Mouse (Mus musculus) liver, adult 2 months (tissue): ENCODE results near the gene Supv3l1.
A peak's percentile ranks its signal among the peaks of the same experiment; 100 is the strongest.

Experiments used
- CTCF ChIP-seq: fragments of 200-500 bp; IDR thresholded peaks from 2 replicates; pipeline ENCODE4 v1.5.1; 2011; ENCODE audit warnings: low read depth, low read length, control low read depth
- POLR2A ChIP-seq: fragments of 200-500 bp; IDR thresholded peaks from 2 replicates; pipeline ENCODE4 v1.6.1; 2011; ENCODE audit warnings: low read length, control low read depth; ENCODE audit not compliant: insufficient read depth; ENCODE audit errors: extremely low read depth

DNA sequence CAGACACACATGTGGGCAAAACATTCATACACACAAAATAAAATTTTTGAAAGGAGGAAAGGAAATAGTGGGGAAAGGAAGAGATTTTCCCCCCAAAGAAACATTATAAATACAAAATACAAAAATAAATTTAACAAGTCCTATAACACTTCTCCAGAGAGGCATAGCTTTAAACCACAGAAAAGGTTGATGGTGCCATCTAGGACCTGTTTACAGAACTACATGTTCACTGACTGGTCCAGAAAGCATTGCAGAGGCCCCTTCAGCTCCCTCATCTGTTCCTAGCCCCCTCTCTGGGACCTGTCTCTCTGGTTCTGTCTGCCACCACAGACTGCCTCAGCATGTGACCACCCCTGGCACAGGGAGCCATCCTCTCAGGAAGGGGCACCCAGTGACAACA lies 68.6 kb downstream of the Supv3l1 start:
- TF ChIP-seq CTCF (peak; percentile 27; the same call in 1 of the 2 replicates), POLR2A (no peak)
